17 mouse cellular contexts compared by ENCODE assay signal in genomic region chr6:72058398-72058889, GRCm38 (mm10).
"Had no signal": no experiment of that assay in that cellular context is flagged by ENCODE, and none has a peak within 500 bp of the region (broad histone marks: within the 10 kb centered on the region; RNA-seq: fewer than 3 reads in every experiment).

No protein-coding gene starts in this region.

- DNase-seq: lung, adult 2 months; lung, postnatal 14 days; lung, postnatal 36 days; right cerebral cortex, postnatal 14 days; thymus, adult 18-20 months; thymus, postnatal 14 days; thymus, postnatal 36 days had no signal

- H3K4me2 ChIP-seq: liver, embryonic 15.5 days; lung, embryonic 15.5 days; midbrain, embryonic 11.5 days; midbrain, embryonic 13.5 days; midbrain, embryonic 15.5 days; neural tube, embryonic 12.5 days; stomach, embryonic 15.5 days had no signal

- H3K27ac ChIP-seq: liver, embryonic 15.5 days; lung, embryonic 15.5 days; macrophage; midbrain, embryonic 13.5 days; midbrain, embryonic 15.5 days; neural tube, embryonic 12.5 days; stomach, embryonic 15.5 days had no signal

- H3K36me3 ChIP-seq: liver, embryonic 15.5 days; lung, embryonic 15.5 days; midbrain, embryonic 13.5 days; midbrain, embryonic 15.5 days; neural tube, embryonic 12.5 days; stomach, embryonic 15.5 days had no signal

- ATAC-seq: lung, postnatal 0 days; midbrain, embryonic 13.5 days; midbrain, embryonic 15.5 days had no signal

- H3K27me3 ChIP-seq: lung, embryonic 15.5 days; midbrain, embryonic 13.5 days; midbrain, embryonic 15.5 days; neural tube, embryonic 12.5 days; stomach, embryonic 15.5 days had no signal

- H3K9me3 ChIP-seq: liver, embryonic 15.5 days; lung, embryonic 15.5 days; midbrain, embryonic 13.5 days; midbrain, embryonic 15.5 days; neural tube, embryonic 12.5 days; stomach, embryonic 15.5 days had no signal

- H3K4me3 ChIP-seq: liver, embryonic 15.5 days; lung, embryonic 15.5 days; megakaryocyte, embryonic 14.5 days; midbrain, embryonic 13.5 days; midbrain, embryonic 15.5 days; neural tube, embryonic 12.5 days; stomach, embryonic 15.5 days had no signal

- H3K9ac ChIP-seq: liver, embryonic 15.5 days; lung, embryonic 15.5 days; midbrain, embryonic 13.5 days; midbrain, embryonic 15.5 days; neural tube, embryonic 12.5 days; stomach, embryonic 15.5 days had no signal

- H3K4me1 ChIP-seq: liver, embryonic 15.5 days; midbrain, embryonic 13.5 days; midbrain, embryonic 15.5 days; neural tube, embryonic 12.5 days; stomach, embryonic 15.5 days had no signal
